Mouse (Mus musculus) kidney, postnatal 36 days (tissue): ENCODE measurements around the gene Rtf1.

Source experiments
- DNase-seq, 2 experiments: peaks; one replicate each; pipeline ENCODE4 v3.0.0; 2021 to 2022; ENCODE audit warnings: mixed read lengths in 2 of 2

The Rtf1 gene

DNA sequence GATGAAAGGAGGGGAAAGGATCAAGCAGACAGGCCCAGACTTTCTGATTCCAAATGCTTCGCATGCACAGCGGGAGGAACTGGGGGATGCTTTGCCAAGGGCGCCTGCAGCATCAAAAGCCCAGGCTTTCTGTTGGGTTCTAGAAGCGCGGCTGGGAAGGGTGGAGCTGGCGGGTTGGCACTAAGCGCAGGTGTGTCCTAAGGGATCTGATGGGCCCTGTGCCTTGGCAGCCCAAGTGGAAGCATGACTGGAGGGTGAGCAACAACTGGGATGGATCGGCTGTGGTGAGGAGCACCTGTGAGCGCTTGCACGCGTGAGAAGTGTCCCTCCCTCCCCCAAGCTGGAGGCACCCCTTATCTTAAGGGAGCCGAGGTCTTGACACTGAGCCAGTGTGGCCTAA lies 62.3 kb downstream of the Rtf1 start:
- DNase-seq, result no peak

- no peak for DNase-seq
Measured at GRCm38 (mm10) chr2:119740567-119740966, 65.7 kb downstream of the Rtf1 start.

DNA sequence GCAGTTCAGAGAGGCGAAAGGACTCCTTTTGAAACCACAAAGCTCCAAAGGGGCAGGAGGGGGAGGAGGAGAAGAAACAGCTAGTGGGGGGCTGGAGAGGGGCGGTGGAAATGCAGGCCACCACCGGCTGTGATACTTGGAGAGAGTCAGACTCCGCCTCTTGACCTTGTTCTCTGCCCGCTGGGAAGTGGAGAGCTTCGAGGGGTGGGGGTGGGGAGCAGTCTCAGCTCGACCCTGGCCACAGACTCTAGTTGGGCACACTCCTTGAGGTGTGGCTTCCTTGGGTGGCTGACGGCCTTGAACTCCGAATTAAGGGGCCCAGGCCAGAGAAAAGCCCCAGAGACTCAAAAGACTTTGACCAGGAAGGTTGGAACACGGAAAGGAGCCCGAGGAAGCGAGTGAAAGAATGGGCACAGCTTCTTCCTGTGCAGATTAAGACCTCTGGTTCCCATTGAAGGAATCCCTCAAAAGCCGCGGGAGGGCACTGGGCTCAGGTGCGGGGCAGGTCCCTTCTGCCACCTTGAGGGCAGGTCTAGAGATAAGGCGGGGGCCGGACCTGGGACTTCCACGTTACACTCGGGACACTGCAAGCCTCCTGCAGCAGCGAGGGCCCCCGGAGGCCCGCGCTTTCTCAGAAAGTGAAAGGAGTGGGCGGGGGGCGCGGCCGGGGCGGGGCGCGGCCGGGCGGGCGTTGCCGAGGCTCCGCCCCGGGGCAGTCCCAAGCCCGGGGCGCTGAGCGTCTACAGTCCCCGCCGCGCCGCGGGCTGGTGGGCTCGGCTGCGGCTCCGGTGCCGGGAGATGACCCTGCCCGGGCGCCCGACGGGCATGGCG lies 66.9 kb downstream of the Rtf1 start, which contains the start of gene Itpka:
Gene Itpka, plus strand, starts transcription at position 757 of the 831 bp plus-strand sequence.
- DNase-seq, result peak; percentile 31 to 75

DNA sequence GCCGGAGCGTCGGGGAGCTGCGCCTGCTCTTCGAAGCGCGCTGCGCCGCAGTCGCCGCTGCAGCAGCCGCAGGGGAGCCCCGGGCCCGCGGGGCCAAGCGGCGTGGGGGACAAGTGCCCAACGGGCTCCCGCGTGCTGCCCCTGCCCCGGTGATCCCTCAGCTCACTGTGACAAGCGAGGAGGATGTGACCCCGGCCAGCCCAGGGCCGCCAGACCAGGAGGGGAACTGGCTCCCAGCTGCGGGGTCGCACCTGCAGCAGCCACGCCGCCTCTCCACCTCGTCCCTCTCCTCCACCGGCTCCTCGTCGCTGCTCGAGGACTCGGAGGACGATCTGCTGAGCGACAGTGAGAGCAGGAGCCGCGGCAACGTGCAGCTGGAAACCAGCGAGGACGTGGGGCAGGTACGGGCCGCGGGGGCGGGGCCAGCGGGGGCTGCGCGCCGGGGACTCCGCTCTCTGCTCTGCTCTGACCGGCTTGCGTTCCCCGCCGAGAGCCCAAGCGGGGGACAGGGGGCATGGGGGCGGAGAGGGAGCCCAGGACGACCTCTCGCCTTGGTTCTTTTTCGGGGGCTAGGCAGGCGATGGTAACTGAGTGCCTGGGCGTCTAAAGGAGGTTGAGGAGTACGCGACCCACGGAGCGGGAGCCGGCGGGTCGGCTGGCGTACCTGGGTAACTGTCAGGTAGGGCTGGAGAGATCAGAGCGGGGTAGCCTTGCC lies 67.8 kb downstream of the Rtf1 start:
- peak; percentile 23 to 75 for DNase-seq

GRCm38 (mm10) chr2:119743176-119743807 lies 68.4 kb downstream of the Rtf1 start:
- DNase-seq, result no peak

DNA sequence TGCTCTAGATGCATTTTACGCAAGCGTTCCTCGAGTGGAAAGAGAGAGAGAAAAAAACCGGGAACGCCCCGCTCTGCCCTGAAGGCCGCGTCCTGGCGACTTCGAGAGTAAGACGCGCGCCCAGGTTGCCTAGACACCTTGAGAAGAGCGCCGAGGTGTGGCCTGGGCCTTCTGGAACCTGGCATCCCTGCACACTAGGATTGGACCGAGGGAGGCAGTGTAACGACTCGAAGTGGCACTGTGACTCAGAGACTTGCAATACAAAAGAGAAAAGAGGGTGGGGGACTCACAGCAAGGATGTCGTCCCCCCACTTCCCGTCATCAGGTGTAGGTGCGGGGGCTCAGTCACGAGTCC lies 68.9 kb downstream of the Rtf1 start:
- DNase-seq, result no peak

GRCm38 (mm10) chr2:119744163-119745111 lies 69.6 kb downstream of the Rtf1 start:
- peak; percentile 29 to 55 for DNase-seq

- DNase-seq, result peak; percentile 18 to 42
Measured at GRCm38 (mm10) chr2:119745281-119745680, 70.4 kb downstream of the Rtf1 start.

GRCm38 (mm10) chr2:119747554-119747953 lies 72.7 kb downstream of the Rtf1 start:
- no peak for DNase-seq

- no peak for DNase-seq
Measured at GRCm38 (mm10) chr2:119749260-119749659, 74.4 kb downstream of the Rtf1 start.

- peak in 1 of 2 experiments; percentile 4 for DNase-seq
Measured at GRCm38 (mm10) chr2:119757601-119758100, 82.8 kb downstream of the Rtf1 start.

DNA sequence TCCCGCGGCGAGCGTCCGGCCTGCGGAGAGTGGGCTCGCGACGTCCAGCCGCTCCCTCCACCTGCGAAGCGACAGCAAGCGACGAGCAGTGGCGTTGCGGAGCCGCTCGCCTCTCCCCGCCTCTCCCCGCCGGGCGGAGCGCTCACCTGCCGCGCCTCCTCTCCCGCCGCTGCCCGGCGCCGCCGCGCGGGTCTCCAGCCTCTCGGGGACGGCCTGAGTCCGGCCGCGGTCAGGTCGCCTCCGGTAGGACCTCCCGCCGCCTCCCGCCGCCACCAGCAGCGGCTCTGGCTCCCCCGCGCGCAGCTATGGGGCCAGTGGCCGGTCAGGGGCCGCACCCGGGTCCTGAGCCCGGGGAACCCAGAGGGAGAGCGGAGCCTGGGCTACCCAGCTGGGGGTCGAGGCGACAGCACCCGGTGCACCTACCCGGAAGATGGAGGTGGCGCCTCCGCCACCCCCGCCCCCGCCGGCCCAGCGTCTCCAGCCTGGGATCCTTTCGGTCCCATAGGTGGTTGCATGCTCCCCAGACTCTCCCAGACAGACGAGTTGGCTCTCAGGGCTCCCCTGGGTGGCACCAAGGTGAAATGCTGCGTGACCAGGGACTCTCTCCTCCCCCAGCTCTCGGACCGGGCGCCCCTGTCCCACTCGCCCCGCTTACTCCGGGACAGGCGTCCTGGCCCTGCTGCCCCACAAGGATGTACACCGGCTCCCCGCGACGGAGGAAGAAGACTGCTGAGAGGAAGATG lies 83.4 kb downstream of the Rtf1 start:
- peak; percentile 31 to 67 for DNase-seq

DNA sequence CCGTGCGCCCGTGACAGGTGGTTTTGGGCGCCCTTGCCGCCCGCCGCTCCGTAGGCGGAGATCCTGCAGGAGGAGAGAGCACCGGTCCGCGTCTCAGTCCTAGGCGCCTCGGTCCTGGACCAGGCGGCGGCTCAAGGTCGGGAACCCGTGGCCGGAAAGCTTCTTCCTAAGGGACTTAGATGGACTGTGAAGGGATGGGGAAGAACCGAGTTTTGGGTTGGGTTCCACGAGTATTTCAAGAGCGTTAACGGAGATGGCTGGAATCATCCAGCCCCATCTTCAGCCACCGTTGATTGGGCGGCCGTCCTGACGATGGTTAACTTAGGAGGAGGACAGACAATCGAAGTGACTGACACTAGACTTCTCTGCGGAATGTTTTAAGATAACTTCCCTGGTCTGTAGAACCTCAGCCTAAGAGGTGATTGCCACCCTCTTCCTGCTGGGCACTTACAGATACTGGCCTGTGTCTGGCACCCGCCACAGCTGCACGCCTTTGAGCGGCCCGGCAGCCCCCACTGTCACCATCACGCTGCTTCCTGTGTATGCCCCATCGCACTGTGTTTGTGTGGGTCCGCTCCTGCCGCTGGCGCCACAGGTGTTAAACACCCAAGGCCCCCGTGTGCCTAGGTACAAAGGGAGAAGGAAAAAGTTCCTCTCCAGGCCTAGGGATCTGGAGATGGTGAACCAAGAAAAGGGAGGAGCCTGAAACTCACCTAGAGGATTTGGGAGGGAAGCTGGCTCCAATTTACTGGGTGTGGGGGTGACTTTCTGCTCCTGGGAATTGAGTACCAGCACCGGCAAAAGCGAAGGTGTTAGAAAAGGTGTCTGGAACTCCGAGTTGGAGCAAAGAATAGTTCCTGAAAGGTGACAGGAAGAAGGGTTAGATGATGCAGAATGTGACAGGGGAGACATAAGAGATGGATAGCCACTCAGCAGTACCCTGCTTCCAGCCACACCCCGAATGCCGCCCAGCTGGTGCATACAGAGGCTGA lies 84.3 kb downstream of the Rtf1 start:
- no peak for DNase-seq

DNA sequence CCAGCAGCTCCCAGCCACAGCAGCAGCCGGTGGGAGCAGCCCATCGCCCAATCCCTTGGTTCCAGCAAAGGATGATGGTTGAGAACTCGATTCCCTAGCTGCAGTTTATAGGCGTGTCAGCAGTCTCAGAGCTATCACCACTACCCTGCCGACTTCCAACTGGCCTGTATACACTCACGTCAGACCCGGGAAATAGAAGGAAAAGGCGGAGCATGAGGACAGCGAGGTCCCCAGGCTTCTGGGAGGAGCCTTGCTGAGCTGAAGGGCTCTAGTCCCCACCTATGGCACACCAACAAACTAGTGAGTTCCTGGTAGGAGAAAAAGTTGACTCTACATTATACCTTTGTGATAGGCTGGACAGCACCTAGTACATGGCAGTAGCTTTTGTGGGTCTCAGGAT lies 85.4 kb downstream of the Rtf1 start, which contains the start of gene Ltk:
Gene Ltk, minus strand, starts transcription at position 181 of the 400 bp plus-strand sequence.
- DNase-seq, result no peak

GRCm38 (mm10) chr2:119762276-119762675 lies 87.4 kb downstream of the Rtf1 start:
- no peak for DNase-seq

- DNase-seq, result no peak
Measured at GRCm38 (mm10) chr2:119763924-119764323, 89.1 kb downstream of the Rtf1 start.

DNA sequence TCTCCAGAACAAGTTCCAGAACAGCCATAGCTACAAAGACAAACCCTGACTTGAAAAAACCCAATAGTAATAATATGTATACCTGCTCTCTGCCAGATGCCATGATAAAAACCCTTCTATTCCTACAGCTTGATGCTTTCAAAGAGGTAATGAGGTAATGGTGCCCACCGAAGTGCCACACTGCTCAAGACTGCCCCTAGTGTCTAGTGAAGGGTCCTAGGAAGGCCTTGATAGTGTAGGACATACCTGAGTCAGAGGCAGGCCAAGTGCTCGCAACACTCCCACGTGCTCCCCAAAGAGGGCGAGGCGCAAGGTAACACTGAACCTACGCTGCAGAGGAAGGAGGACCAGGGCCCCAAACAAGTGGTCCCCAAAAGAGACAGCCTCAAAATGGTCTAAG lies 92.4 kb downstream of the Rtf1 start:
- no peak for DNase-seq
